Mouse (Mus musculus): ENCODE measurements around the gene Trappc4. TPM values are rescaled to one million over a fixed set of nuclear protein-coding genes. Genes with fewer than 3 reads are reported as not detected.

Gene Trappc4
- total RNA-seq, 1 experiment from 2014 or later: 92.0 TPM

- DNase-seq: no peak
Measured at GRCm38 (mm10) chr9:44357207-44357606, 50.2 kb downstream of the Trappc4 start.

Small RNA genes lying within 50 kb of the gene (microRNA-seq; reads per million reads assigned to microRNA genes)
- 0.34 to 2.5 reads per million in 2 experiments for gene Mir7085

Other genes with a start within 250 kb of the Trappc4 start
- 32.7 and 36.2 TPM in 2 replicates for gene Cbl, start 173.6 kb downstream of the Trappc4 start, total RNA-seq (2021)
- 2.0 and 3.7 TPM in 2 replicates for gene Ccdc153, start 166.9 kb downstream of the Trappc4 start, total RNA-seq (2021)
- gene Pdzd3, start 156.1 kb downstream of the Trappc4 start, total RNA-seq (2021): 0.27 TPM in 1 of 2 replicates, not detected in the other
- 18.5 and 34.8 TPM in 2 replicates for gene Nlrx1, start 139.0 kb downstream of the Trappc4 start, total RNA-seq (2021)
- gene Abcg4, start 119.0 kb downstream of the Trappc4 start, total RNA-seq (2021): 39.1 and 43.4 TPM in 2 replicates
- gene Hinfp, start 101.9 kb downstream of the Trappc4 start, total RNA-seq (2021): 23.6 and 29.3 TPM in 2 replicates
- 43.3 and 48.8 TPM in 2 replicates for gene C2cd2l, start 87.3 kb downstream of the Trappc4 start, total RNA-seq (2021)
- 34.3 and 34.5 TPM in 2 replicates for gene Dpagt1, start 81.6 kb downstream of the Trappc4 start, total RNA-seq (2021)
- 56.5 and 65.2 TPM in 2 replicates for gene H2afx, start 72.9 kb downstream of the Trappc4 start, total RNA-seq (2021)
- 81.2 and 102 TPM in 2 replicates for gene Hmbs, start 63.4 kb downstream of the Trappc4 start, total RNA-seq (2021)
- 52.4 and 74.6 TPM in 2 replicates for gene Vps11, start 45.9 kb downstream of the Trappc4 start, total RNA-seq (2021)
- 144 and 148 TPM in 2 replicates for gene Hyou1, start 28.1 kb downstream of the Trappc4 start, total RNA-seq (2021)
- 21.4 and 27.1 TPM in 2 replicates for gene Slc37a4, start 10.7 kb downstream of the Trappc4 start, total RNA-seq (2021)
- 1,083 and 1,176 TPM in 2 replicates for gene Rps25, start 461 bp downstream of the Trappc4 start, total RNA-seq (2021)
- 20.4 and 21.9 TPM in 2 replicates for gene Ccdc84, start 11.0 kb upstream of the Trappc4 start, total RNA-seq (2021)
- not detected in 2 replicates for gene Foxr1, start 33.5 kb upstream of the Trappc4 start, total RNA-seq (2021)
- not detected in 2 replicates for gene Upk2, start 47.4 kb upstream of the Trappc4 start, total RNA-seq (2021)
- 56.0 and 82.0 TPM in 2 replicates for gene Bcl9l, start 75.2 kb upstream of the Trappc4 start, total RNA-seq (2021)
- gene Cxcr5, start 154.3 kb upstream of the Trappc4 start, total RNA-seq (2021): 0.18 TPM in 1 of 2 replicates, not detected in the other
- gene Ddx6, start 197.3 kb upstream of the Trappc4 start, total RNA-seq (2021): 126 and 145 TPM in 2 replicates